Mouse (Mus musculus) myocyte (in vitro differentiated cells): ENCODE results near the gene Sparc.

Experiments used
- CEBPB ChIP-seq: IDR thresholded peaks from 2 replicates; pipeline ENCODE4 v1.6.1; 2011; ENCODE audit warnings: mild to moderate bottlenecking, moderate library complexity; ENCODE audit not compliant: poor library complexity, insufficient read depth, severe bottlenecking
- E2F4 ChIP-seq: IDR thresholded peaks from one replicate; pipeline ENCODE4 v1.6.1; 2011; ENCODE audit warnings: mild to moderate bottlenecking, control low read depth, moderate library complexity; ENCODE audit not compliant: insufficient read depth
- MAX ChIP-seq: IDR thresholded peaks from one replicate; pipeline ENCODE4 v1.6.1; 2011; ENCODE audit warnings: low read depth, mild to moderate bottlenecking, control low read depth
- MYOD1 ChIP-seq, 3 experiments: IDR thresholded peaks; one replicate each; pipeline ENCODE4 v1.6.1; 2011; ENCODE audit warnings: control low read depth in 2 of 3, low read depth in 2 of 3, mild to moderate bottlenecking in 2 of 3, moderate library complexity in 1 of 3; ENCODE audit not compliant: insufficient read length in 2 of 3, control insufficient read depth in 1 of 3
- POLR2A ChIP-seq: IDR thresholded peaks from one replicate; pipeline ENCODE4 v1.6.1; 2011; ENCODE audit warnings: low read depth, mild to moderate bottlenecking, control low read depth, moderate library complexity; ENCODE audit not compliant: insufficient read length
- POLR2AphosphoS2 ChIP-seq: IDR thresholded peaks from one replicate; pipeline ENCODE4 v1.6.1; 2011; ENCODE audit warnings: low read depth, control low read depth; ENCODE audit not compliant: insufficient read length
- SRF ChIP-seq: IDR thresholded peaks from one replicate; pipeline ENCODE4 v1.6.1; 2011; ENCODE audit warnings: low read depth; ENCODE audit not compliant: control insufficient read depth, insufficient read length
- TCF3 ChIP-seq: IDR thresholded peaks from one replicate; pipeline ENCODE4 v1.6.1; 2011; ENCODE audit warnings: low read depth, control low read depth; ENCODE audit not compliant: insufficient read length
- USF1 ChIP-seq: IDR thresholded peaks from one replicate; pipeline ENCODE4 v1.6.1; 2011; ENCODE audit warnings: low read depth, mild to moderate bottlenecking, control low read depth, moderate library complexity

DNA sequence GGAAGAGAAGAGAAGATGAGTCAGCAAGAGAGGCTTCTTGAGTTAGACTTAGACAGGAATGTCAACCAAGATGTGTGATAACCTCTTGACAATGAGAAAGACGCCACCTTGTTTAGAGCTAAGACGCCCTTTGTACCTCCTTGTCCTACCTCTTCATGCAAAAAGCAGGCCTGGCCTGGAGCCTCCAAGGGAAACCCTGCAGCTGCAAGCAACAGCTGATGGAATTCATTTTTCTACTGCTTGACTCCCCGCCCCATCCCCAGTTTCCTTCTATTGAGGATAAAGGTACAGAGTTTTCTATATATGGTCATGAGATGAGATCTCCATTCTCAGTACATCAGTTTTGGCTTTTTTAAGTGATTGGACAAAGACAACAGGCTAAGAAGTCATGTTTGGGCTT is 13.0 kb downstream of the Sparc start:
- no peak for TF ChIP-seq MAX
- no peak for TF ChIP-seq TCF3
- no peak for TF ChIP-seq E2F4
- no peak for TF ChIP-seq POLR2AphosphoS2
- no peak for TF ChIP-seq POLR2A
- no peak for TF ChIP-seq USF1
- no peak for TF ChIP-seq MYOD1 (IDR thresholded peaks at IDR 0.05; ENCODE audit: control insufficient read depth in 1 of 3, insufficient read length in 2 of 3, low read depth in 2 of 3)
- TF ChIP-seq SRF = no peak
- no peak for TF ChIP-seq CEBPB
